Mouse (Mus musculus) left cerebral cortex, adult 2 months (tissue): ENCODE measurements at regions not wholly inside any gene's neighbourhood (a gene's known extent, or its start where the extent isn't known, plus 50 kb on each side); places are given as distances from the start of the nearest gene placed in this dataset.
"Not testable (repeated sequence)": the region's sequence is repeated elsewhere in the genome, so short reads cannot be mapped to it uniquely, and the experiment has no call there.

ENCODE experiments used
- DNase-seq, 2 experiments: peaks; one replicate each; pipeline ENCODE4 v3.0.0; 2021 to 2022; ENCODE audit warnings: low spot score in 2 of 2, mixed read lengths in 1 of 2; ENCODE audit errors: extremely low spot score in 1 of 2
- H3K27ac ChIP-seq: fragments of 200-600 bp; 2 replicates; pipeline ENCODE4 v1.8.1; 2022
- H3K4me3 ChIP-seq: fragments of 200-600 bp; 2 replicates; pipeline ENCODE4 v1.8.1; 2022
- CTCF ChIP-seq: fragments of 200-600 bp; IDR thresholded peaks from 2 replicates; pipeline ENCODE4 v1.8.1; 2022; ENCODE audit warnings: antibody characterized with exemption, mild to moderate bottlenecking, moderate library complexity
- intact Hi-C: fragments of 180-260 bp; cut with DNase I; formaldehyde crosslinking; loops from one replicate; pipeline ENCODE4 v1.15.1; 2025

GRCm38 (mm10) chr8:34275977-34276660 is 164.6 kb upstream of the Gm10131 start:
- intact Hi-C loops: no loop called here
- no peak for TF ChIP-seq CTCF
- no peak for DNase-seq
- Histone ChIP-seq H3K4me3 (no peak overlapping the region), H3K27ac (no peak overlapping the region)

GRCm38 (mm10) chr8:34274796-34275195 is 163.3 kb upstream of the Gm10131 start:
- H3K4me3 ChIP-seq, H3K27ac ChIP-seq, DNase-seq, intact Hi-C loops: not testable (repeated sequence)

GRCm38 (mm10) chr8:34274171-34274570 is 162.6 kb upstream of the Gm10131 start:
- TF ChIP-seq CTCF: no peak
- intact Hi-C loops: no loop called here

GRCm38 (mm10) chr8:34269848-34270247 is 158.3 kb upstream of the Gm10131 start:
- H3K27ac ChIP-seq: no peak overlapping the region
- H3K4me3 ChIP-seq: no peak overlapping the region
- intact Hi-C loops: no loop called here
- no peak for DNase-seq
- TF ChIP-seq CTCF: no peak

More at GRCm38 (mm10) chr8:34274171-34274570, 162.6 kb upstream of the Gm10131 start:
- Histone ChIP-seq H3K27ac (no peak overlapping the region), H3K4me3 (no peak overlapping the region)
- no peak for DNase-seq

- TF ChIP-seq CTCF: peak; percentile 22; the same call in 1 of the 2 replicates
- Histone ChIP-seq H3K27ac (no peak overlapping the region), H3K4me3 (no peak overlapping the region)
- intact Hi-C loops: no loop called here
- DNase-seq: no peak
These were observed 157.4 kb upstream of the Gm10131 start for GRCm38 (mm10) chr8:34268806-34269520.

- Histone ChIP-seq H3K4me3 (no peak overlapping the region), H3K27ac (no peak overlapping the region)
- no peak for DNase-seq
- TF ChIP-seq CTCF: no peak
- intact Hi-C loops: no loop called here
These were observed 143.4 kb upstream of the Gm10131 start for GRCm38 (mm10) chr8:34254978-34255377.

GRCm38 (mm10) chr8:34251934-34252333 is 140.4 kb upstream of the Gm10131 start:
- intact Hi-C loops: no loop called here
- Histone ChIP-seq H3K27ac (0 out of 2 replicates have a peak overlapping the region, but pooled peaks have one; percentile 50), H3K4me3 (no peak overlapping the region)
- no peak for TF ChIP-seq CTCF
- DNase-seq: no peak

GRCm38 (mm10) chr8:34239346-34239900 is 127.9 kb upstream of the Gm10131 start:
- Histone ChIP-seq H3K27ac (peak overlapping the region; percentile 53), H3K4me3 (no peak overlapping the region)
- DNase-seq: no peak
- intact Hi-C loops: loop anchor here (5.0 kb wide), 1 partner anchor 93 kb away; no protein-coding TSS in a partner anchor
- no peak for TF ChIP-seq CTCF

- Histone ChIP-seq H3K4me3 (no peak overlapping the region), H3K27ac (no peak overlapping the region)
- intact Hi-C loops: no loop called here
- no peak for DNase-seq
- no peak for TF ChIP-seq CTCF
These were observed 122.2 kb upstream of the Gm10131 start for GRCm38 (mm10) chr8:34233705-34234104.

- no peak overlapping the region for H3K27ac ChIP-seq
These were observed 117.9 kb upstream of the Gm10131 start for GRCm38 (mm10) chr8:34229477-34229876.

GRCm38 (mm10) chr8:34225011-34225890 is 113.7 kb upstream of the Gm10131 start:
- no peak for DNase-seq
- intact Hi-C loops: no loop called here
- Histone ChIP-seq H3K4me3 (no peak overlapping the region), H3K27ac (no peak overlapping the region)
- TF ChIP-seq CTCF: no peak

More at GRCm38 (mm10) chr8:34229477-34229876, 117.9 kb upstream of the Gm10131 start:
- TF ChIP-seq CTCF: no peak
- intact Hi-C loops: no loop called here
- no peak overlapping the region for H3K4me3 ChIP-seq
- DNase-seq: no peak
